Mouse (Mus musculus) hindbrain, embryonic 16.5 days (tissue): Measurements from ENCODE around the gene Cdh12. TPM values are rescaled to one million over a fixed set of nuclear protein-coding genes. Genes with fewer than 3 reads are reported as not detected.
"Not testable (repeated sequence)": the region's sequence is repeated elsewhere in the genome, so short reads cannot be mapped to it uniquely, and the experiment has no call there.

Experiments used
- ATAC-seq: fragments of 200-750 bp; cut with Nextera tagmentation; 2 replicates; pipeline ENCODE4 v1.8.0; 2017; ENCODE audit warnings: moderate TSS enrichment, moderate library complexity
- H3K27ac ChIP-seq: fragments of 300-500 bp; sonication (generic); 2 replicates; pipeline ENCODE4 v1.5.1; 2014; ENCODE audit warnings: low read depth, mild to moderate bottlenecking, control low read depth, low read length, moderate library complexity
- H3K27me3 ChIP-seq: fragments of 300-500 bp; sonication (generic); replicated peaks from 2 replicates; pipeline ENCODE4 v1.6.1; 2014; ENCODE audit warnings: low read length; ENCODE audit not compliant: control insufficient read depth, insufficient read depth
- H3K36me3 ChIP-seq: fragments of 300-500 bp; sonication (generic); 2 replicates; pipeline ENCODE4 v1.6.1; 2014; ENCODE audit warnings: mild to moderate bottlenecking, low read length, moderate library complexity, mixed read lengths; ENCODE audit not compliant: control insufficient read depth, insufficient read depth
- H3K4me1 ChIP-seq: fragments of 300-500 bp; sonication (generic); 2 replicates; pipeline ENCODE4 v1.6.1; 2014; ENCODE audit warnings: low read depth, low read length; ENCODE audit not compliant: control insufficient read depth, insufficient read depth
- H3K4me2 ChIP-seq: fragments of 300-500 bp; sonication (generic); 2 replicates; pipeline ENCODE4 v1.6.1; 2014; ENCODE audit warnings: mild to moderate bottlenecking, low read length, control low read depth, moderate library complexity
- H3K4me3 ChIP-seq: fragments of 300-500 bp; sonication (generic); 2 replicates; pipeline ENCODE4 v1.5.1; 2014; ENCODE audit warnings: mild to moderate bottlenecking, low read length, control low read depth, moderate library complexity
- H3K9ac ChIP-seq: fragments of 300-500 bp; sonication (generic); 2 replicates; pipeline ENCODE4 v1.6.1; 2014; ENCODE audit warnings: low read depth, mild to moderate bottlenecking, control low read depth, low read length, moderate library complexity
- H3K9me3 ChIP-seq: fragments of 300-500 bp; sonication (generic); 2 replicates; pipeline ENCODE4 v1.6.1; 2014; ENCODE audit warnings: mild to moderate bottlenecking, low read length, moderate library complexity; ENCODE audit not compliant: control insufficient read depth
- WGBS: fragments of 180-500 bp; shearing (Covaris S2); extraction: QIAGEN DNeasy Blood & Tissue Kit; methylation state at CpG from one replicate; pipeline ENCODE4 v1.1.7; 2014; 5-methylcytosine and 5-hydroxymethylcytosine counted together
- polyA plus RNA-seq: library from polyadenylated mRNA; unstranded; fragments of >200 nt; fragmentation: Nextera tagmentation; extraction: Ambion mirVana; gene quantifications from 2 replicates; pipeline ENCODE4 v1.2.1, GENCODE M21; 2015

Cdh12 gene
- polyA plus RNA-seq, 1 experiment from 2014 or later, result 11.0 TPM

GRCm38 (mm10) chr15:21109009-21109841 lies 660.2 kb downstream of the Cdh12 start:
- WGBS, result 24% methylated on average over 11 of the region's 11 CpGs

GRCm38 (mm10) chr15:21109889-21110500 lies 660.9 kb downstream of the Cdh12 start:
- WGBS, result 50% methylated on average over 4 of the region's 4 CpGs
- H3K4me3 ChIP-seq, result no peak overlapping the region
- no peak overlapping the region for H3K27ac ChIP-seq
- H3K9me3 ChIP-seq, result no peaks in the 10 kb centered on the region
- H3K4me2 ChIP-seq, result peak overlapping the region; percentile 25
- no peak overlapping the region for H3K9ac ChIP-seq
- H3K4me1 ChIP-seq, result no peaks in the 10 kb centered on the region; the same call in none of the 2 replicates
- ATAC-seq, result 0 out of 2 replicates have a peak, but pooled peaks have one; percentile 32
- no peaks in the 10 kb centered on the region for H3K27me3 ChIP-seq
- H3K36me3 ChIP-seq, result no peaks in the 10 kb centered on the region

More at GRCm38 (mm10) chr15:21109009-21109841, 660.2 kb downstream of the Cdh12 start:
- Histone ChIP-seq H3K27ac (no peak overlapping the region), H3K4me3 (peak overlapping the region; percentile 22), H3K4me1 (no peaks in the 10 kb centered on the region; the same call in none of the 2 replicates), H3K9me3 (no peaks in the 10 kb centered on the region), H3K9ac (no peak overlapping the region), H3K4me2 (peak overlapping the region; percentile 49), H3K27me3 (no peaks in the 10 kb centered on the region), H3K36me3 (no peaks in the 10 kb centered on the region)
- ATAC-seq, result peak; percentile 78; the same call in 1 of the 2 replicates

- peak overlapping the region; percentile 62; the same call in 1 of the 2 replicates for H3K27ac ChIP-seq
- H3K9me3 ChIP-seq, result no peaks in the 10 kb centered on the region
- H3K4me3 ChIP-seq, result peak overlapping the region; percentile 39
- H3K36me3 ChIP-seq, result no peaks in the 10 kb centered on the region
- no peaks in the 10 kb centered on the region; the same call in none of the 2 replicates for H3K4me1 ChIP-seq
- peak overlapping the region; percentile 54 for H3K4me2 ChIP-seq
- no peaks in the 10 kb centered on the region for H3K27me3 ChIP-seq
- WGBS, result 11% methylated on average over 23 of the region's 23 CpGs
- H3K9ac ChIP-seq, result peak overlapping the region; percentile 42
- ATAC-seq, result peak; percentile 70
Measured at GRCm38 (mm10) chr15:21110874-21111603, 662.0 kb downstream of the Cdh12 start.

DNA sequence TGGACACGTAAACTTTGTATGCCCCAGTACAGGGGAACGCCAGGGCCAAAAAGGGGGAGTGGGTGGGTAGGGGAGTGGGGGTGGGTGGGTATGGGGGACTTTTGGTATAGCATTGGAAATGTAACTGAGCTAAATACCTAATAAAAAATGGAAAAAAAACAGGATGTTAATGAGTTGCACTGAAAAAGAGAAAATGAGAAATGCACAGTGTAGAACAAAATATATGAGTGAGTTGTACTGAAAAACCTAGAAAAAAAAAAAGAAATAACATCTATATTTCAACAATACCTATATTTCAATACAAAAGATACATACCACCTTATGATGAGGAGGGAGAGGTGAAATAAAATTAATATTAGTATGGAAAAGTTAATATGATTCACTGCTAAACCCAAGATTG lies 665.7 kb downstream of the Cdh12 start:
- ATAC-seq, H3K9ac ChIP-seq, H3K4me1 ChIP-seq, H3K9me3 ChIP-seq, H3K4me3 ChIP-seq, H3K4me2 ChIP-seq, H3K27me3 ChIP-seq, H3K27ac ChIP-seq, H3K36me3 ChIP-seq: not testable (repeated sequence)
- no CpG with 5 or more reads among the region's 2 CpGs for WGBS

DNA sequence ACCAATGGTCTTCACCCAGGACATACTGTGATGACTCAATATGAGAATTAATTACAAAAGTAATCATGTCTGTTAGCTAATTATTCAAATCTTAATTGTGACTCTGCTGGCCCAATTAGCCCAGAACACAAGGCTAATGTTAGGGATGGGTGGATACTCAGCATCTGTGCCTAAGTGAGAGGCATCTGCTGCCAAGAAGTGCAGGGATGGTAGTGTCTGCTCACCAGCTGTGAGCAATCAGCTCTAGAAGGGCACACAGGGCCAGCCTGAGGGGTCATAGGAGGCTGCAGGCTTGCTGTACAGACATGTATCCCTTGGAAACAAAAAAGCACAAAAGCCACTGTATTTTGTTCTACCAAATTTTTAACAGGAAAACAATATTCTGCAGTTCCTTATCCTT lies 681.6 kb downstream of the Cdh12 start:
- Histone ChIP-seq H3K9me3 (no peaks in the 10 kb centered on the region), H3K36me3 (no peaks in the 10 kb centered on the region), H3K4me3 (no peak overlapping the region), H3K4me1 (no peaks in the 10 kb centered on the region), H3K27ac (no peak overlapping the region), H3K27me3 (no peaks in the 10 kb centered on the region), H3K4me2 (no peak overlapping the region), H3K9ac (no peak overlapping the region)
- peak; percentile 88 for ATAC-seq

- no peak for ATAC-seq
Measured at GRCm38 (mm10) chr15:21132999-21133398, 683.9 kb downstream of the Cdh12 start.

DNA sequence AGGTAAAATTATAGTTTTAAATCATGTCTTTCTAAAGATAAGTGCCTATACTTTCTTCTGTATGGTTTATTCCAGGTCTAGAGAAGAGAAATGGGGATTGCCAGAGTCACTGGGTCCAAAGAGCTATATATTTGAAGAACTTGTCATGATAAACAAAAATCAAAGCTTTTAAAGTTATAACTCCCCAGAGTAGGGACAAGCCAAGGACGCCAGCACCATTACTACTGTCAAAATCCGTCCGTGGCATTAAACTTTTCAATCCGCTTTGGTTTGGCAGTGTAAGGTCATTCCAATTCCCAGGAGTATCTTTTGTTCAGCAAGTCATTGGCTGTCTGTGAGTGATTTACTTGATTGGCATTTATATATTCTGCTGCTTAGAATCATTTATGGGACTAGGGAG lies 697.8 kb downstream of the Cdh12 start:
- H3K4me2 ChIP-seq, result no peak overlapping the region
- 65% methylated on average over 4 of the region's 4 CpGs for WGBS
- H3K9ac ChIP-seq, result no peak overlapping the region
- H3K36me3 ChIP-seq, result no peaks in the 10 kb centered on the region
- no peak overlapping the region for H3K27ac ChIP-seq
- no peak for ATAC-seq
- no peak overlapping the region for H3K4me3 ChIP-seq
- H3K27me3 ChIP-seq, result no peaks in the 10 kb centered on the region
- no peaks in the 10 kb centered on the region for H3K9me3 ChIP-seq
- H3K4me1 ChIP-seq, result no peaks in the 10 kb centered on the region

More at GRCm38 (mm10) chr15:21132999-21133398, 683.9 kb downstream of the Cdh12 start:
- Histone ChIP-seq H3K4me3 (no peak overlapping the region), H3K27me3 (no peaks in the 10 kb centered on the region), H3K9me3 (no peaks in the 10 kb centered on the region), H3K27ac (no peak overlapping the region), H3K36me3 (no peaks in the 10 kb centered on the region), H3K4me2 (no peak overlapping the region), H3K9ac (no peak overlapping the region), H3K4me1 (no peaks in the 10 kb centered on the region)

DNA sequence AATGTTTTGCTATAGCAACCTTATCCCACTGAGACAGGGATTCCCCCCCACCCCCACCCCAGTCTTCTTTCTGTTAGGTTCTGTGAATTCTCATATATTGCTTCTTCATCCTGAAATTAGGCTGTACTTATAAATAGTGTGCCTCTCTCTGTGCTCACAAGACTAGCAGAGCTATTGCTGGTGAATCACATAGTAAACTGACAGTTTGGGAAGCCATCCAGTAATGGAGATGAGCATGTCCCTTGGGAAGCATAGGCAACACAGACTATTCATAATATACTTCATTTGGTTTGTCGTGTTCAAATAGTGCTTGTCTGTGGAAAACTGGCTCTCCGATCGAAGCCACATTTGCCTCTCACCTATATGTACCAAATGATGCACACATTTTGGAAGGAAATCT lies 704.5 kb downstream of the Cdh12 start:
- no peak overlapping the region for H3K27ac ChIP-seq
- ATAC-seq, result no peak
- no peak overlapping the region for H3K4me2 ChIP-seq
- H3K9ac ChIP-seq, result no peak overlapping the region
- no peaks in the 10 kb centered on the region for H3K9me3 ChIP-seq
- no peaks in the 10 kb centered on the region for H3K36me3 ChIP-seq
- H3K4me1 ChIP-seq, result no peaks in the 10 kb centered on the region
- no peaks in the 10 kb centered on the region for H3K27me3 ChIP-seq
- H3K4me3 ChIP-seq, result no peak overlapping the region
- 57% methylated on average over 3 of the region's 3 CpGs for WGBS

- no peak for ATAC-seq
- WGBS, result 49% methylated on average over 5 of the region's 5 CpGs
- H3K4me1 ChIP-seq, result no peaks in the 10 kb centered on the region
Measured at GRCm38 (mm10) chr15:21179727-21180126, 730.7 kb downstream of the Cdh12 start.

More at GRCm38 (mm10) chr15:21179727-21180126, 730.7 kb downstream of the Cdh12 start:
- no peaks in the 10 kb centered on the region for H3K27me3 ChIP-seq
- H3K27ac ChIP-seq, result no peak overlapping the region
- H3K9me3 ChIP-seq, result no peaks in the 10 kb centered on the region
- no peak overlapping the region for H3K4me3 ChIP-seq
- no peak overlapping the region for H3K4me2 ChIP-seq
- H3K9ac ChIP-seq, result no peak overlapping the region
- H3K36me3 ChIP-seq, result no peaks in the 10 kb centered on the region
